Mouse (Mus musculus) MEL (cell line): ENCODE results near the gene Gm11554.

Experiments used
- CTCF ChIP-seq, 3 experiments: IDR thresholded peaks in 2 of 3; conservative IDR thresholded peaks in 1 of 3; 2 replicates each; pipeline ENCODE4 v1.5.1; 2011 to 2012; ENCODE audit warnings: low read length in 3 of 3, low read depth in 2 of 3, mild to moderate bottlenecking in 2 of 3, improper control_type of control experiment in 1 of 3, inconsistent platforms in 1 of 3, mixed read lengths in 1 of 3, moderate library complexity in 1 of 3; ENCODE audit not compliant: control insufficient read depth in 1 of 3, insufficient read depth in 1 of 3, poor library complexity in 1 of 3, severe bottlenecking in 1 of 3
- USF2 ChIP-seq, 2 experiments: IDR thresholded peaks; 2 replicates each; pipeline ENCODE4 v1.6.1; 2011 to 2012; ENCODE audit warnings: improper control_type of control experiment in 2 of 2, low read length in 2 of 2, borderline replicate concordance in 1 of 2, inconsistent platforms in 1 of 2, low read depth in 1 of 2, mild to moderate bottlenecking in 1 of 2; ENCODE audit not compliant: insufficient read depth in 1 of 2

GRCm38 (mm10) chr11:99758877-99759276 lies 45.4 kb downstream of the Gm11554 start:
- TF ChIP-seq CTCF (IDR thresholded peaks at IDR 0.05 in 2 of 3, conservative IDR thresholded peaks at IDR 0.05 in 1 of 3; ENCODE audit: control insufficient read depth in 1 of 3, insufficient read depth in 1 of 3, low read depth in 2 of 3, low read length in 3 of 3, poor library complexity in 1 of 3, severe bottlenecking in 1 of 3) (no peak), USF2 (IDR thresholded peaks at IDR 0.05; ENCODE audit: borderline replicate concordance in 1 of 2, insufficient read depth in 1 of 2, low read depth in 1 of 2, low read length in 2 of 2) (no peak)
